ENCODE assay signal across 27 mouse cellular contexts in the genomic region with DNA sequence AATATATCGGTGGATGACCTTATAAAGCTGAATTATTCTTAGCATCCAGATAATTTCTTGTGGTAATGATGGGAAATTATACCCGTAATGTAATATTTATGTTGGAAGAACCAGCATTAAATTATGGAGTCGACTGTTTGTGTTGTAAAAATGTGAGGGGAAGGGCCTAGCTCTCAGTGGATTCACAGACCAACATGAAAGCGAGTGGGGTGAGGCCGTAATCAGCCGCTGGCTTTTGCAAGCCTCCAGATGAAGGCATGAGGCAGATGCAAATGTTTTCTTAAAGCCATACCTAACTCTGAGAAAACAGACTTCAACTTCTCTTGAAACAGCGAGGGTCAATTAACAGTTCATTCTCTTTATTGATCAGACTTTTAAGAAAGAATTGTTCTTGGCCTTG.
"Had no signal": no experiment of that assay in that cellular context is flagged by ENCODE, and none has a peak within 500 bp of the region (broad histone marks: within the 10 kb centered on the region; RNA-seq: fewer than 3 reads in every experiment).

No protein-coding gene starts in this region.

- H3K9me3 ChIP-seq: embryonic facial prominence, embryonic 12.5 days; embryonic facial prominence, embryonic 13.5 days; embryonic facial prominence, embryonic 15.5 days; forebrain, embryonic 10.5 days; forebrain, embryonic 12.5 days; forebrain, embryonic 13.5 days; forebrain, embryonic 15.5 days; heart, embryonic 10.5 days had no signal

- H3K36me3 ChIP-seq: embryonic facial prominence, embryonic 12.5 days; embryonic facial prominence, embryonic 13.5 days; embryonic facial prominence, embryonic 15.5 days; forebrain, embryonic 10.5 days; forebrain, embryonic 12.5 days; forebrain, embryonic 15.5 days; heart, embryonic 10.5 days had no signal

- H3K4me2 ChIP-seq: embryonic facial prominence, embryonic 12.5 days; embryonic facial prominence, embryonic 13.5 days; embryonic facial prominence, embryonic 15.5 days; forebrain, embryonic 12.5 days; forebrain, embryonic 13.5 days; forebrain, embryonic 15.5 days had no signal

- H3K4me3 ChIP-seq: embryonic facial prominence, embryonic 12.5 days; embryonic facial prominence, embryonic 13.5 days; embryonic facial prominence, embryonic 15.5 days; erythroblast, embryonic 14.5 days; forebrain, embryonic 10.5 days; forebrain, embryonic 12.5 days; forebrain, embryonic 13.5 days; forebrain, embryonic 15.5 days; gastrocnemius, adult 2 months; heart, adult 2 months; heart, embryonic 10.5 days had no signal

- H3K9ac ChIP-seq: embryonic facial prominence, embryonic 12.5 days; embryonic facial prominence, embryonic 13.5 days; embryonic facial prominence, embryonic 15.5 days; forebrain, embryonic 12.5 days; forebrain, embryonic 13.5 days; forebrain, embryonic 15.5 days; forebrain, postnatal 0 days had no signal

- ATAC-seq: forebrain, embryonic 13.5 days; forebrain, embryonic 14.5 days; forebrain, embryonic 15.5 days; forebrain, embryonic 16.5 days; forebrain, postnatal 0 days had no signal

- H3K27me3 ChIP-seq: embryonic facial prominence, embryonic 12.5 days; embryonic facial prominence, embryonic 13.5 days; embryonic facial prominence, embryonic 15.5 days; forebrain, embryonic 12.5 days; forebrain, embryonic 13.5 days; forebrain, embryonic 15.5 days had no signal

- H3K27ac ChIP-seq: embryonic facial prominence, embryonic 12.5 days; embryonic facial prominence, embryonic 13.5 days; embryonic facial prominence, embryonic 15.5 days; forebrain, embryonic 10.5 days; forebrain, embryonic 12.5 days; forebrain, embryonic 13.5 days; forebrain, embryonic 15.5 days; gastrocnemius, adult 2 months; heart, adult 2 months; heart, embryonic 10.5 days had no signal

- DNase-seq: cerebellum, adult 2 months; cerebellum, adult 8-10 months; cerebellum, adult 9-10 months; cerebellum, adult 9-11 months; cerebellum, postnatal 10 days; cerebellum, postnatal 14 days; cerebellum, postnatal 25 days; cerebellum, postnatal 36 days; embryo, embryonic 11 days; forebrain, postnatal 0 days; gastrocnemius, adult 2 months; gastrocnemius, postnatal 10 days; gastrocnemius, postnatal 14 days; gastrocnemius, postnatal 25 days; gastrocnemius, postnatal 36 days; heart, adult 2 months had no signal
